Mouse (Mus musculus): ENCODE data around the gene Olfr685. TPM values are rescaled to one million over a fixed set of nuclear protein-coding genes. Genes with fewer than 3 reads are reported as not detected.
A peak's percentile ranks its signal among the peaks of the same experiment; 100 is the strongest.

Olfr685 gene
- not detected in 2 replicates for polyA plus RNA-seq (2015; fragmentation: Nextera tagmentation; extraction: Ambion mirVana)

DNA sequence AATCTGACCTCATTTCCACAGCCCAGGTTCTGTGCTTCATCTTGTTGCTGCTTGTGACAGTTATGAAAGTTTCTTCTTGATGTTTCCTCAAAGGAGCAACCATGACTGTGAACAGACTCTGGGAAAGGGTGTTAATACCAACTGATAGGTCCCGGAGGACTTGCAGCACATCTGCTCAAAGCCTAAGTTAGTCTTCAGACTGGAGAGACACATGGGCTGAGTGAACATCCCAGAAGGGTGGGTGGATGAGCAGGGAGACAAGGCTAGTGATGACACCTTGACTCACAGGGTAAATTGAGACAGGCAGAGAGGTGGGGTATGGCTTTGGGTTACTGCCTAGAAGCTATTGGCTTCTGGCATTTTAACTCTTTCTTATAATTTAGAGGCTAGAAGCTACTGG lies at the start of gene Olfr685:
Gene Olfr685 (minus strand): TSS at position 101 of the 400 bp plus-strand sequence.
- H3K4me3 ChIP-seq (ENCODE audit: low read depth, low read length), result no peak within 1 kb of the TSS
- H3K9ac ChIP-seq (replicated peaks; ENCODE audit: low read depth), result no peak within 1 kb of the TSS
- H3K27me3 ChIP-seq (replicated peaks; ENCODE audit: insufficient read depth, low read length), result no peaks in the 10 kb centered on the region
- H3K27ac ChIP-seq (ENCODE audit: low read length), result no peak within 1 kb of the TSS
- no peak for TF ChIP-seq EP300 (IDR thresholded peaks at IDR 0.05)
- no peak for TF ChIP-seq CTCF (IDR thresholded peaks at IDR 0.05)
- WGBS, result 87% methylated on average over 1 of the region's 1 CpGs
- ATAC-seq, result no peak
- H3K36me3 ChIP-seq (ENCODE audit: insufficient read depth, low read length), result no peaks in the 10 kb centered on the region
- H3K9me3 ChIP-seq (ENCODE audit: low read length), result no peaks in the 10 kb centered on the region
- H3K4me2 ChIP-seq (replicated peaks; ENCODE audit: low read depth, low read length), result no peak within 1 kb of the TSS
- DNase-seq (ENCODE audit: low spot score), result no peak
- H3K4me1 ChIP-seq (ENCODE audit: insufficient read depth, low read depth, low read length), result no peaks in the 10 kb centered on the region

- Histone ChIP-seq H3K4me1 (ENCODE audit: insufficient read depth, low read depth, low read length) (no peaks in the 10 kb centered on the region), H3K4me2 (replicated peaks; ENCODE audit: low read depth, low read length) (no peak overlapping the region), H3K36me3 (ENCODE audit: insufficient read depth, low read length) (no peaks in the 10 kb centered on the region), H3K9ac (replicated peaks; ENCODE audit: low read depth) (no peak overlapping the region), H3K9me3 (ENCODE audit: low read length) (no peaks in the 10 kb centered on the region), H3K27ac (ENCODE audit: low read length) (no peak overlapping the region), H3K27me3 (replicated peaks; ENCODE audit: insufficient read depth, low read length) (no peaks in the 10 kb centered on the region), H3K4me3 (ENCODE audit: low read depth, low read length) (no peak overlapping the region)
- 92% methylated on average over 2 of the region's 2 CpGs for WGBS
- ATAC-seq (no peak), DNase-seq (ENCODE audit: low spot score) (no peak)
- TF ChIP-seq CTCF (IDR thresholded peaks at IDR 0.05) (no peak), EP300 (IDR thresholded peaks at IDR 0.05) (no peak)
Observed at GRCm38 (mm10) chr7:105229386-105229785, 43.6 kb upstream of the Olfr685 start.

DNA sequence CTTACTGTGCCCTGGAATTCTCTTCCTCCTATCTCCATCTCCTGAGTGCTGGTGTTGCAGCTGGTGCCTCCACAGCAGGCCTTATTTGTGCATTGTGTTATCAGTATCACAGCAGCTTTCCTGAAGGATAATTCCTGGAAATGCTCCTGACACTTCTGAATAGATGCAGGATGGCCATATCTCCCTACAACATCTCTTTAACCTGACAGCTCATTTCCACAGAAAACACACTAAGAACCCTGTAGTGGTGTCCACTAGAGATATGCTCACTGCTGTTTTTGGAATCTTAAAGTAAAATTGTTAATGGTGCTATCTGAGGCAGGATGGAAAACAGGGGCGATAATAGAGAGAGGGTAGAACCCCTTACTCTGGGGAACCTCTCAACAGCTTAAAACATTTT lies 42.3 kb upstream of the Olfr685 start:
- peak; percentile 80 for ATAC-seq
- H3K4me2 ChIP-seq (replicated peaks; ENCODE audit: low read depth, low read length), result no peak overlapping the region
- no peak overlapping the region for H3K27ac ChIP-seq (ENCODE audit: low read length)
- no peaks in the 10 kb centered on the region for H3K27me3 ChIP-seq (replicated peaks; ENCODE audit: insufficient read depth, low read length)
- H3K36me3 ChIP-seq (ENCODE audit: insufficient read depth, low read length), result no peaks in the 10 kb centered on the region
- no peaks in the 10 kb centered on the region for H3K9me3 ChIP-seq (ENCODE audit: low read length)
- no peak overlapping the region for H3K9ac ChIP-seq (replicated peaks; ENCODE audit: low read depth)
- DNase-seq (ENCODE audit: low spot score), result peak; percentile 51
- no peak overlapping the region for H3K4me3 ChIP-seq (ENCODE audit: low read depth, low read length)
- H3K4me1 ChIP-seq (ENCODE audit: insufficient read depth, low read depth, low read length), result no peaks in the 10 kb centered on the region
- 63% methylated on average over 1 of the region's 1 CpGs for WGBS
- TF ChIP-seq EP300 (IDR thresholded peaks at IDR 0.05) (peak; percentile 94), CTCF (IDR thresholded peaks at IDR 0.05) (no peak)

DNA sequence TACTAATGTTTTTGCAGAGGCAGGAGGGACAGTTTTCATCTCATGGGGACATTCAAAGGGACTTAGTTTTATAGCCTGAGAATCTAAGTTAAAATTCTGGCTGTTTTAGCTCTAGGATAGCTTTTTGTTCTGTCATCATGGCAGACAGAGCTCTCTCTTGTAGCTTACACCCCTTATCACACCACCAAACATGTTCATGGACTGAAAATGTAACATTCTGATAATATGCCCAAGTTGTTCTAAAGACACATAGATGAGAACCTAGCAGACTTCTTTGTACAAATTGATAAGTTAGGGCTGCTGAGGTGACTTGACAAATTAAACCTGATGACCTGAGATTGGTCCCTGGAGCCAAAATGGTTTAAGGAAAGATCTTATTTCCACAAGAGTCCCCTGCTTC lies 40.9 kb upstream of the Olfr685 start:
- no peak overlapping the region for H3K4me3 ChIP-seq (ENCODE audit: low read depth, low read length)
- no peak overlapping the region for H3K4me2 ChIP-seq (replicated peaks; ENCODE audit: low read depth, low read length)
- H3K9me3 ChIP-seq (ENCODE audit: low read length), result no peaks in the 10 kb centered on the region
- H3K27me3 ChIP-seq (replicated peaks; ENCODE audit: insufficient read depth, low read length), result no peaks in the 10 kb centered on the region
- no peaks in the 10 kb centered on the region for H3K4me1 ChIP-seq (ENCODE audit: insufficient read depth, low read depth, low read length)
- DNase-seq (ENCODE audit: low spot score) (no peak), ATAC-seq (no peak)
- no peak overlapping the region for H3K27ac ChIP-seq (ENCODE audit: low read length)
- no peak overlapping the region for H3K9ac ChIP-seq (replicated peaks; ENCODE audit: low read depth)
- no peak for TF ChIP-seq EP300 (IDR thresholded peaks at IDR 0.05)
- no peak for TF ChIP-seq CTCF (IDR thresholded peaks at IDR 0.05)
- no peaks in the 10 kb centered on the region for H3K36me3 ChIP-seq (ENCODE audit: insufficient read depth, low read length)

- no peaks in the 10 kb centered on the region for H3K27me3 ChIP-seq (replicated peaks; ENCODE audit: insufficient read depth, low read length)
- H3K4me1 ChIP-seq (ENCODE audit: insufficient read depth, low read depth, low read length), result no peaks in the 10 kb centered on the region
- no peak overlapping the region for H3K4me2 ChIP-seq (replicated peaks; ENCODE audit: low read depth, low read length)
- no peak overlapping the region for H3K9ac ChIP-seq (replicated peaks; ENCODE audit: low read depth)
- no peak overlapping the region for H3K4me3 ChIP-seq (ENCODE audit: low read depth, low read length)
- TF ChIP-seq CTCF (IDR thresholded peaks at IDR 0.05), result peak; percentile 26; the same call in 1 of the 2 replicates
- no peak for TF ChIP-seq EP300 (IDR thresholded peaks at IDR 0.05)
- DNase-seq (ENCODE audit: low spot score), result no peak
- ATAC-seq, result no peak
- no peaks in the 10 kb centered on the region for H3K9me3 ChIP-seq (ENCODE audit: low read length)
- H3K27ac ChIP-seq (ENCODE audit: low read length), result no peak overlapping the region
- no peaks in the 10 kb centered on the region for H3K36me3 ChIP-seq (ENCODE audit: insufficient read depth, low read length)
Observed at GRCm38 (mm10) chr7:105226072-105226471, 40.3 kb upstream of the Olfr685 start.

DNA sequence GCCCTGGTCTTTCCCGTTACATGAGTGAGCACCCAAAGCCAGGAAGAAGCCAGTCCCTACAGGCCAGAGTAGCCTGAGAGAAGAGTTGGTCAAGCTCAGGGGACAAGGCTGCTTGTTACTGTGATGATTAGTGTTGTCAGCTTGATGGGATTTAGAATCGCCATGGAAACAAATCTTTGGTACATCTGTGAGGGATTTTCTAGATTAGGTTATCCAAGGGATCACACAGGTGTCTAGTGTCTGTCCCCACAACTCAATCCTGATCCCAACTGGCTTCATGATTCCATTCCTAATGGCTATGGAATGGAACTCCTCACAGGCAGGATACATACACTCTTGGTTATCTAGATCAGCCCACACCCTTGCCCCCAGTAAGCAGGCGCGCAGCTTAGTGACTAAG lies 32.5 kb upstream of the Olfr685 start:
- Histone ChIP-seq H3K27ac (ENCODE audit: low read length) (no peak overlapping the region), H3K36me3 (ENCODE audit: insufficient read depth, low read length) (no peaks in the 10 kb centered on the region), H3K9me3 (ENCODE audit: low read length) (no peaks in the 10 kb centered on the region), H3K9ac (replicated peaks; ENCODE audit: low read depth) (no peak overlapping the region), H3K4me1 (ENCODE audit: insufficient read depth, low read depth, low read length) (no peaks in the 10 kb centered on the region), H3K4me2 (replicated peaks; ENCODE audit: low read depth, low read length) (no peak overlapping the region), H3K27me3 (replicated peaks; ENCODE audit: insufficient read depth, low read length) (no peaks in the 10 kb centered on the region), H3K4me3 (ENCODE audit: low read depth, low read length) (no peak overlapping the region)
- ATAC-seq (no peak), DNase-seq (ENCODE audit: low spot score) (no peak)
- no peak for TF ChIP-seq EP300 (IDR thresholded peaks at IDR 0.05)
- no peak for TF ChIP-seq CTCF (IDR thresholded peaks at IDR 0.05)
- 61% methylated on average over 4 of the region's 4 CpGs for WGBS

GRCm38 (mm10) chr7:105214761-105215160 lies 28.9 kb upstream of the Olfr685 start:
- Histone ChIP-seq H3K9me3 (ENCODE audit: low read length) (no peaks in the 10 kb centered on the region), H3K4me3 (ENCODE audit: low read depth, low read length) (no peak overlapping the region), H3K36me3 (ENCODE audit: insufficient read depth, low read length) (no peaks in the 10 kb centered on the region), H3K9ac (replicated peaks; ENCODE audit: low read depth) (no peak overlapping the region), H3K27ac (ENCODE audit: low read length) (no peak overlapping the region), H3K4me2 (replicated peaks; ENCODE audit: low read depth, low read length) (no peak overlapping the region), H3K4me1 (ENCODE audit: insufficient read depth, low read depth, low read length) (no peaks in the 10 kb centered on the region), H3K27me3 (replicated peaks; ENCODE audit: insufficient read depth, low read length) (no peaks in the 10 kb centered on the region)
- TF ChIP-seq EP300 (IDR thresholded peaks at IDR 0.05), result no peak
- no peak for TF ChIP-seq CTCF (IDR thresholded peaks at IDR 0.05)
- ATAC-seq (no peak), DNase-seq (ENCODE audit: low spot score) (no peak)
- 50% methylated on average over 1 of the region's 1 CpGs for WGBS
